Mouse (Mus musculus) urinary bladder, postnatal 4 days (tissue): ENCODE results near the gene Pdzd2.

Experiments used
- DNase-seq, 2 experiments: peaks; one replicate each; pipeline ENCODE4 v3.0.0; 2021 to 2022; ENCODE audit warnings: low spot score in 2 of 2

Gene Pdzd2

DNA sequence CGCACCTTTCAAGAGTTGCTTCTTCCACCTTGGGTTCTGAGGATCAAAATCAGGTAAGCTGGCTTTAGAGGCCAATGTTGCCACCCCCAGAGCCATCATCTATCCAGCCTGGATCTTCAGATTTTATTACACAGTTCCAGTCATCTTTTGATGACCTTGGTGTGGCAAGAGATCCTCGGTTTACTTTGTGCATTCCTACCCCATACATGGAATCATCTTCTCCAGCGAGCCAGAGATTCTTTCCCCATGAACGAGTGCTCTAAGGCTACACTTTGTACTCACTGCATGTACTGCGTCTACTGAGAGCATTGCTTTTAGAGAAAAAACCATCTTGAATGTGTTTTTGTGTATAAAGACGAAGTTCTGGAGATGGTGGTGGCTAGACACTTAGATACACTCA lies 384.5 kb downstream of the Pdzd2 start:
- DNase-seq: no peak

DNA sequence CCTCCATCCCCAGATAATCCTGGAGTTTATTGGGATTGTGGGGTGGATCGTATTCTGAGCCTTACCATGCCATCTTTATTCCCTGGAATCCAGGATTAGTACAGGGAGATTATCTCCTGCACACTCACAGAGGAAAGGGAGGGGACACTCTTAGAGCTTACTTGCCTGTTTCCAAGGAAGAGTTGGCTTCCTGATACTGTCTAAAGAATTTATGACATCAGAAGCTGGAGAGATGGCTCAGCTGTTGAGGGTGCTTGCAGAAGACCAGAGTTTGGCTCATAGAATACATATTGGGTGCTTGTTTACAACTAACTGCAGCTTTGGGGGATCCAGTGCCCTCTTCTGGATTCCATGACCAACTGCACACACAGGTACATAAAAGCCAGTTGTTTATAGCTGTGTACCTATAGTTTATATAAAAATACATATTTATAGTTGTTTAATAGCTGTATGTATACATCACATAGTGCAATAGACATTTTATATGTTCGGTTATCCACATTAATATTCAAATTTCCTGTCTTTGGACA lies 385.4 kb downstream of the Pdzd2 start:
- no peak for DNase-seq

DNA sequence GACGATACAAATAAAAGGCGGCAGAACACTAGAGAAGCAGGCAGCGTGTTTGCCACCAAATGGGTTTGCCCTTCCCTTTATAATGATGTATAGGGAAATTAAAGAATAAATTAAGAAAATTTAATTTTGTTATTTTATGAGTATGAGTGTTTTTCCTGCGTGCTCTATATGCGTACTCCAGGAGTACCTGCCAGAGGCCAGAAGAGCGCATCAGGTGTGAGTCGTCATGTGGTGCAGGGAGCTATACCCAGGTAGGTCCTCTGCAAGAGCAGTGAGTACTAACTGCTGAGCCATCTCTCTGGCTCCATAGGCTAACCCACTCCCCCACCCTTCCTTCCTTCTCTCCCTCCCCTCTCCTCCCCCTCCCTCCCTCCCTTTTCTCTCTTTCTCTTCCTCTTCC lies 388.3 kb downstream of the Pdzd2 start:
- DNase-seq: no peak

DNA sequence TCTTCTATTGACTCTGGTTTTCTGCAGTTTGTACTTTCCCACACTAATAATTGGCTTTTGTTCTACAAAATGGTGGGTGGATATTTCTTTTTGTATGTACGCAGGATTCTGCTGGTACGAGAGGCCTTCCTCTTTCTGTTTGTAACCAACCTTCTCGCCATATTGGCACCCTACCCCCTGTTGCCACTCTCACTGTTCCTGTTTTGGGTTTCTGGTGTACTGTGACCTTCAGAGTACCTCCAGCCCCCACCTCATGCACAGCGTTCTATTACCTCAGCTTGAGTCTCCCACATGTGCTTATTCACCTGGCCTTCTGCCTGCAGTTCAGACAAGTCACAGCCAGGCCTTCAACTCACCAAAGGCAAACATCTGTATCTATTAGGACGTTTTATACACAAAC lies 389.9 kb downstream of the Pdzd2 start:
- DNase-seq: no peak

DNA sequence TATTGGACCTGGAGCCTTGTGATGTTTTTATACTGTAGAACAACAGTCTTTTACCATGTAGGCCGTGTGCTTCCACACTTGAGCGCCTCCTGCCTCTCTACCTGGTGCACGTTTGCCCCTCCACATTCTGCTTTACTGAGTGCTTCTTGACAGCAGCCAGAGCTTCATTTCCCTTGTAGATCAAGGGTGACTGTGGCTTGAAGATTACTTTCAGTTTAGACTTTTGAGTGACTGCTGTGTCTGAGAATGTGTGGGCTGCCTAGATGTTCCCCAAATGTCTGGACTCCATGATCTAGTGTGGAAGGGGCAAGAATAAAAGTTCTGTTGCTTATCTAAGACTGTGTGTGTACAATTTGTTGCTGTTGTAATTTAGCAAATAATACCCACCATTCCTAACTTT lies 390.8 kb downstream of the Pdzd2 start:
- no peak for DNase-seq

DNA sequence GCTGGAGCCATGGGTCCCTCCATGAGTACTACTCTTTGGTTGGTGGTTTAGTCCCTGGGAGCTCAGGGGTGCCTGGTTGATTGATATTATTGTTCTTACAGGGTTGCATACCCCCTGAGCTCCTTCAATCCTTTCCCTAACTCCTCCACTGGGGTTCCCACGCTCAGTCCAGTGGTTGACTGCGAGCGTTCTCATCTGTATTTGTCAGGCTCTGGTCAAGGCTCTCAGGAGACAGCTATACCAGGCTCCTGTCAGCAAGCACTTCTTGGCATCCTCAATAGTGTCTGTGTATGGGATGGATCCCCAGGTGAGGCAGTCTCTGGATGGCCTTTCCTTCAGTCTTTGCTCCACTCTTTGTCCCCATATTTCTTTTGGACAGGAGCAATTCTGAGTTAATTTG lies 392.8 kb downstream of the Pdzd2 start:
- DNase-seq: no peak

GRCm38 (mm10) chr15:12341401-12341758 lies 398.3 kb downstream of the Pdzd2 start:
- DNase-seq: no peak

DNA sequence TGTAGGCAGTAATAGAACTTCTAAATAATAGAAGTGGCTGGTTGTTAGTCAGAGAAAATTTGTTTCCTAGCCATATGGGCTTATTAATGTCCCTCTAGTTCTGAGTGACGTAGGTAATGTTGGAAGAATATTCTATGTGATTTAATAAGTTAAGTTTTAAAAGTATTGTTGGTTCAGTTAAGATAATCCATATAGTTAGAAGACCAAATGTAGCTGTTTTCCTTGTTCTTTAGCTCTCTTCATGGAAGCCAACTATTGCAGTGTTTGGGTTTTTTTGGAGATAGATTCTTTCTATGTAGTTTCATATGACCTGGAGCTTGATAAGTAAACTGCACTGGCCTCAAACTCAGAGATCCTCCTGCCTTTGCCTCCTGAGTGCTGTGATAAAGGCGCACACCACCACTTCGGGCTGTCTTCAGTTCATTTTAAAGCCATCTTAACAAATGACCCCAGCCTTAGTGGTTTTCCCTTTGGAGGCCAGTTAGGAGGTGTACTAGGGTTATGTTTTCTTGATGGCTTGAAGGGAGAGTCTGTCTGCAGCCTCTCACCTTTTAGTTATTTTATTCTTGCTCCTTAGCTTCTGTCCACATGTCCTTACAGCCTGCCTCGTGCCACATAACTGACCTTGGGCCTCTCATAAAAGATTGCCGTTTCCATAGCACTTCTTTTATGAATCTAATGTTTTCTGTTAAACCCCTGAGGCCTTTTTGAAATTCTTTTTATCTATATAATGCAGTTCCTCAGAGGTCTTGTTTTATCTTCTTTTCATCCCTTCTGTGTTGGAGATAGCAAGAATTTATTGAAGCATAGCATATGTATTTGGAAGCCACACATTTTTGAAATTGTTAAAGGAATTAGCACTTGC lies 399.0 kb downstream of the Pdzd2 start:
- DNase-seq: no peak

GRCm38 (mm10) chr15:12337779-12338137 lies 402.0 kb downstream of the Pdzd2 start:
- DNase-seq: no peak

DNA sequence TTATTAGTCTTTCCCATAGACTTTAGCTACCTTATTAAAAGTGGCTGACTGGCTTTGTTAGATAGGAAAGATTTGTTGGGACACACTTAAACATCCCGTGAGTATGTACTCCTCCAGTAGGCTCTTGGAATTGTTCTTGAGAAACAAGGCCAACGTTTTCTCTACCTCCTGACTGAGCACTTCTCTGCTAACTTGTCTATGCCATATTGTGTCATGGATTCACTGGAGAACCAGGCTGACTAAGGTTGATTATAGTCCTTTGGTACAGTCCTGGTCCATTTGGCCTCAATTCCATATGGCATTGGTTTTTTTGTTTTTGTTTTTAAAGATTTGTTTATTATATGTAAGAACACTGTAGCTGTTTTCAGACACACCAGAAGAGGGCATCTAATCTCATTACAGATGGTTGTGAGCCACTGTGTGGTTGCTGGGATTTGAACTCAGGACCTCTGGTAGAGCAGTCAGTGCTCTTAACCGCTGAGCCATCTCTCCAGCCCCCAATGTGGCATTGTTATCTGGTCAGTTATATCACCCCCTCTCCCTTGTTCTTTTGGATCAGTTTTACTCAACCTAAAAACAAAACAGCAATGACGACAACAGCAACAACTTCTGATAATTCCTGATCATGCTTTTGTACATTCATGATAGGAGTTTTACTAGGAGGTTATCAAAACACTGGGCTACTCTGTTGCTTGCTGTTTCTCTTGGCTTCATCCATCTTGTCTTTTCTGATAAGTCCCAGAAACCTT lies 402.5 kb downstream of the Pdzd2 start:
- no peak for DNase-seq

DNA sequence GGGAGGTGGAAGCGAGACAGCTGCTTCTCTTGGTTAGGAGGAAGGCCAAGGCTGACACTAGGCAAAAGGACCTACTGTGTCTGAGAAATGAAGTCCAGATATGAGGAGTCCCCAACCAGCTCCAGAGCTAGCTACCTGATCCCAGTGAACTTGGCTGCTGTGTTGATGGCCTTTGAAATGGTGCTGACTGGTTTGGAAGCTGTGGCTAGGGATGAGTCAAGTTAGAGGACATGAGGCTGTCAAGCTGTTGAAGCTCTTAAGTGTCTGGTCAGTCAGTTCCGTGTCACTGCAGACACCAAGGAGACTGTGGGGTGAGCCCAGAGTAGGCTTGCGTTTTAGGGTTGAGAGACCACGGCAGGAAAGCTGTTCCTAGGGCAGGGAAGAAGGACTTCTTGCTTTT lies 405.3 kb downstream of the Pdzd2 start:
- DNase-seq: no peak

- DNase-seq: no peak
These were observed 408.4 kb downstream of the Pdzd2 start for GRCm38 (mm10) chr15:12331300-12331699.

GRCm38 (mm10) chr15:12330892-12331291 lies 408.8 kb downstream of the Pdzd2 start:
- no peak for DNase-seq

DNA sequence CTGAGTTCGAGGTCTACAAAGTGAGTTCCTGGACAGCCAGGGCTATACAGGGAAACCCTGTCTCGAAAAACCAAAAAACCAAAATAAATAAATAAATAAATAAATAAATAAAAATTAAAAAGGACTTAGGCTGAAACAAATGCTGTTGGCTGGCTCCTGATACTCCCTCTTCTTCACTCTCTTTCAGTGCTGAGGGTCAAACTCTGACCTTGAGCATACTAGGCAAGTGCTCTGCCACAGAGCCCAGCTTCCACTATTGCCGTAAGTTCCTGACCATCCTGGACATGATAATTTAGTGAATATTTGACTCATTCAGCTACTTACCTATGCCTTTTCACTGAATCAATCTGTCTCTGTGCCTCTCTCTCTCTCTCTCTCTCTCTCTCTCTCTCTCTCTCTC lies 409.3 kb downstream of the Pdzd2 start:
- DNase-seq: no peak

- no peak for DNase-seq
These were observed 415.4 kb downstream of the Pdzd2 start for GRCm38 (mm10) chr15:12324326-12324725.

DNA sequence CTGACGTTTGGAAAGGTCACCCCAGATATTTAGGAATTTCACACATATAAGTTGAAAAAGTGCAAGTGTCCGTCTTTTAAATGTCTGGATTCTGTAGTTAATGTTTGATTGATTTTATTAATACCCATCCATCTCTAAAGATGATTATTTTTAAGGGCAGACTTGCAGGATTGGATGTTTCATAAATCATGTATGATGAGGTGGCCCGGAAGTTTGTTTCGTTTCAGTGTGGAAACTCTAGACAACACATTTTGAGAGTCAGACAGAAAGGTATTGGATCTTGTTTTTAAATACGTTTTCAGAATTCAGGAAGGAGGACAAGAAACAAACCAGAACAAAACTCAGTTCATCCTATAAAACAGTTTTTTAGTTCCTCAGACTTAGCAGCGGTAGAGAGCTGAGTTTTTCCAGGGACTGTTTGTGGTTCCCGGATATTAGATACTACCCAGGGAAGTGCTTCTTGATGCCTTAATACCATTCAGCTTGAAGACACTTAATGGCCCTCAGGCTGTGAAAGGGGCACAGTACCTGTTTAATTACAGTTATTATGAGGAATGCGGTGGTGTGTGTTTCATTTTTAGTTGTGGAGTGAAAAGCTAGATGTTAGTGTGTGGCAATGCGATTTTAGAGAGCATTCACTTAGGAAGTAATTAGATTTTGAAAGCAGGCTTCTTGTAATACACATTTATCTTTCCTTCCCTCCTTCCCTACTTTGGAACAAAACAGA lies 416.9 kb downstream of the Pdzd2 start:
- DNase-seq: no peak

DNA sequence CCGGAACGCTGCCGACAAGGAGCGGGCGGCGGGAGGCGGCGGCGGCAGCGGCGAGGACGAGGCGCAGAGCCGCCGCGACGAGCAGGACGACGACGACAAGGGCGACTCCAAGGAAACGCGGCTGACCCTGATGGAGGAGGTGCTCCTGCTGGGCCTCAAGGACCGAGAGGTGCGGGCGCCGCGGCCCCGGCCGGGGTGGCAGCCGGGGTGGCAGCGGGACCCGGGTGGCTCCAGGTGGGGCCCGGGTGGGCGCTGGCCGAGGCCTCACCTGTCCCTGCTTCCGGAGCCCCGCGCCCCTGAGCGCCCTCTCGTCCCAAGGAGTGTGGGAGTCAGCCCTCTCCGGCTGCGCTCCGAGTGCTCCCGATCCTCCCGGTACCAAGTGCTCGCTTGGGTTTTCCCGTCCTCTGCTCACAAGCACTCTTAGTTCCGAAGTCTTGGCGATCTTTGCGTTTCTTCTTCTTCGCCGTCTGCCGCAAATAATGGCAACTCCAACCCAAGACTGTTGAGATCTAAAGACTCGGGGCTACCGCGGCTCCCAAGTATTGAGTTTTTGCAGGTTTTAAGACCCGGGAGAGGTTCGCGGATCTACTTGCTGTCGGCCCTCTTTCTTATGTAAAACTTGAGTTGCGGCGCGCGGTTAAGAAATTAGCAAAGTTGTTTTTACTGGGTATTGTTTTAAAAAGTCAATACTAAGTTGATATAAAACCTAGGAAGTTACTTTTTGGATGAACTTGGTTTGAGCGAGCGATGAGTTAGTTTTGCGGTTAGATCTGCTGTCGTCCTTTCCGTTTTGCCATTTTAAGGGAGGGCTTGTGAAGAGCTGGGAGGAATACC lies 417.7 kb downstream of the Pdzd2 start, which contains the start of gene 1810049J17Rik:
1810049J17Rik (minus strand) TSS at position 112 of the 834 bp plus-strand sequence.
- peak in 1 of 2 experiments; percentile 46 for DNase-seq

DNA sequence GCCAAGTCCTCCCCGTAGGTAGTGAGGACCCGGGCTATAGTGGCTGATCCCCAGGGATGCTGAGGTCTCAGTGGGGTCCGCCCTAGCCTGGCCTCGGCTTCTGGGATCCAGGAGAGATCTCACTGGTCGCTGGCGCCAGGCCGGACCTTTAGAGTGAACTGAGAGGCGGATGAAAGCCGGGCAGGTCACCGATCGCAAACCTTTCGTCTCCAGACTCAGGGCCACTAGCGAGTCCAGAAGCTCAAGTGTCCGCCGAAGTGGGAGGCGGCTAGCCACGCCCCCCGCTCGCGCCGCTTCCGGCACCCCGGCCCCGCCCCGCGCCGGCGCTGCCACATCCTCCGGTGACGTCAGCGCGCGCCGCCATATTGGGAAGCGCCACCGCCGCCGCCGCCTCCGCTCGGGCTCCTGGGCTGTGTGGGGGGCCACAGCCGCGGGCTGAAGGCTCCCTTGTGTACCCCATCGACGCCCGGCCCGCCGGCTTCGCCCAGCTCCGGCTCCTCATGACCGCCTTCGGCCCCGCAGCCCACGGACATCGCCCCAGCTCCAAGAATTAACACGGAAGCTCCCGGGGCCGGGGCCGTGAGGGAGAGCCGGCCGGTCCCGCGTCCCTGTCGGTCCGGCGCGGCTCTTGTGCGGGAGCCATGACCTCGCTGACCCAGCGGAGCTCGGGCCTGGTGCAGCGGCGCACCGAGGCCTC lies 418.5 kb downstream of the Pdzd2 start, which contains the start of gene Golph3:
Golph3 (plus strand) TSS at position 360 of the 697 bp plus-strand sequence.
- DNase-seq: peak; percentile 94 to 96

- no peak for DNase-seq
These were observed 419.2 kb downstream of the Pdzd2 start for GRCm38 (mm10) chr15:12320441-12321090.

DNA sequence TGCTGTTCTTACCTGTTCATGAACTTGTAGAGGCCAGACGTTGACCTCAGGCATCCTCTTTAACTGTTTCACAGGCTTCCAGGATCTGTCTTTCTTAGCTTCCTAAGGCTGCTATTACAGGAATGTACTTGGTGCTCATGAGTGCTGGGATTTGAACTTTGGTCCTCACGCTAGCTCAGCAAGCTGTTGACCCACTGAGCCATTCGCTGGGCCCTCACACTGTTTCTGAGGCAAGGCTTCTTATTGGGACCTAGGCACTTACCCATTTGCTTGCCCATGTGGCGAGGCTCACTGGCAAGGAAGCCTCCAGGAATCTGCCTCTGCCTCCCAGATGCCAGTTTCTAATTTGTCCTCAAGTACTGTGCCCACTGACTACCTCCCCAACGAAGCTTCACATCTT lies 419.8 kb downstream of the Pdzd2 start:
- no peak for DNase-seq
